Mouse (Mus musculus): Measurements from ENCODE around the gene Gm20696.

DNA sequence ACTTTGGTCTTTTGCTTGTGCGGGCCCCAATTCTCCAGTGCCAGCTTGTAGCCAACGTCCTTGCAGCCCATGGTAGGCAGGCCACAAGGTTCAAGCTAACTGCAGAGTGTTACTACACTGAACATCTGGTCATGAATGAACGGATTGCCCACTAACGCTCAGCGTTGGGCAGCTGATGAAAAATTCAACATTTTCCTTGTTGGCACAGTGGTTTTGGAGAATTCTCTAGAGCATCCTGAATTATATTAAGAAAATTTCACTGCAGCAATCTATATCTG is 327.3 kb downstream of the Gm20696 start:
- TF ChIP-seq CTCF (IDR thresholded peaks at IDR 0.05; ENCODE audit: low read depth, low read length): no peak
- no peak for TF ChIP-seq POLR2A (IDR thresholded peaks at IDR 0.05; ENCODE audit: borderline replicate concordance, low read depth, low read length)

Measured in bone marrow macrophage, adult 2 months (primary cell).